Mouse (Mus musculus) hindbrain, embryonic 10.5 days (tissue): ENCODE measurements around the gene Klk8. TPM values are rescaled to one million over a fixed set of nuclear protein-coding genes. Genes with fewer than 3 reads are reported as not detected.
A peak's percentile ranks its signal among the peaks of the same experiment; 100 is the strongest.

Experiments used
- DNase-seq: peaks from one replicate; pipeline ENCODE4 v3.0.0-alpha.2; 2017; ENCODE audit warnings: low spot score
- H3K27ac ChIP-seq: fragments of 300-500 bp; sonication (generic); 2 replicates; pipeline ENCODE4 v1.5.1; 2016; ENCODE audit warnings: mild to moderate bottlenecking, moderate library complexity
- H3K27me3 ChIP-seq: fragments of 300-500 bp; sonication (generic); 2 replicates; pipeline ENCODE4 v1.6.1; 2016; ENCODE audit warnings: mild to moderate bottlenecking; ENCODE audit not compliant: poor library complexity, insufficient read depth, severe bottlenecking
- H3K36me3 ChIP-seq: fragments of 300-500 bp; sonication (generic); 2 replicates; pipeline ENCODE4 v1.6.1; 2016; ENCODE audit warnings: mild to moderate bottlenecking, moderate library complexity
- H3K4me1 ChIP-seq: fragments of 300-500 bp; sonication (generic); replicated peaks from 2 replicates; pipeline ENCODE4 v1.6.1; 2016; ENCODE audit warnings: mild to moderate bottlenecking
- H3K4me3 ChIP-seq: fragments of 300-500 bp; sonication (generic); 2 replicates; pipeline ENCODE4 v1.5.1; 2016; ENCODE audit warnings: mild to moderate bottlenecking, moderate library complexity
- H3K9me3 ChIP-seq: fragments of 300-500 bp; sonication (generic); 2 replicates; pipeline ENCODE4 v1.6.1; 2016; ENCODE audit warnings: mild to moderate bottlenecking, moderate library complexity
- WGBS: fragments of 180-500 bp; shearing (Covaris S2); methylation state at CpG from one replicate; pipeline ENCODE4 v1.1.7; 2016; 5-methylcytosine and 5-hydroxymethylcytosine counted together
- polyA plus RNA-seq: library from polyadenylated mRNA; unstranded; fragments of >200 nt; fragmentation: Nextera tagmentation; extraction: Ambion mirVana; gene quantifications from 2 replicates; pipeline ENCODE4 v1.2.1, GENCODE M21; 2016

The Klk8 gene
- polyA plus RNA-seq, 1 experiment from 2014 or later, result 12.1 TPM

- Histone ChIP-seq H3K27ac (no peak overlapping the region), H3K4me1 (peaks cover 21% of the 10 kb centered on the region), H3K36me3 (no peaks in the 10 kb centered on the region), H3K4me3 (no peak overlapping the region), H3K27me3 (peaks cover 7% of the 10 kb centered on the region; the same call in 1 of the 2 replicates), H3K9me3 (no peaks in the 10 kb centered on the region)
- DNase-seq, result peak; percentile 1
- 90% methylated on average over 12 of the region's 12 CpGs for WGBS
These were observed 20.0 kb upstream of the Klk8 start for GRCm38 (mm10) chr7:43777423-43777822.

GRCm38 (mm10) chr7:43778176-43778970, 19.0 kb upstream of the Klk8 start:
- H3K36me3 ChIP-seq, result no peaks in the 10 kb centered on the region
- 89% methylated on average over 10 of the region's 10 CpGs for WGBS
- no peaks in the 10 kb centered on the region for H3K9me3 ChIP-seq
- peaks cover 14% of the 10 kb centered on the region for H3K27me3 ChIP-seq
- H3K4me1 ChIP-seq, result peaks cover 26% of the 10 kb centered on the region
- H3K4me3 ChIP-seq, result no peak overlapping the region
- no peak overlapping the region for H3K27ac ChIP-seq
- no peak for DNase-seq

GRCm38 (mm10) chr7:43780241-43780640, 17.1 kb upstream of the Klk8 start:
- Histone ChIP-seq H3K4me1 (peaks cover 14% of the 10 kb centered on the region), H3K27ac (no peak overlapping the region), H3K4me3 (no peak overlapping the region), H3K9me3 (no peaks in the 10 kb centered on the region), H3K36me3 (no peaks in the 10 kb centered on the region), H3K27me3 (peaks cover 23% of the 10 kb centered on the region)
- DNase-seq, result no peak
- WGBS, result 74% methylated on average over 6 of the region's 6 CpGs

- peaks cover 9% of the 10 kb centered on the region for H3K4me1 ChIP-seq
- no peaks in the 10 kb centered on the region for H3K36me3 ChIP-seq
- H3K9me3 ChIP-seq, result no peaks in the 10 kb centered on the region
- no peak within 1 kb of the TSS for H3K4me3 ChIP-seq
- no peak within 1 kb of the TSS for H3K27ac ChIP-seq
- no peak for DNase-seq
- WGBS, result 40% methylated on average over 5 of the region's 5 CpGs
- H3K27me3 ChIP-seq, result peaks cover 23% of the 10 kb centered on the region
These were observed 16.6 kb upstream of the Klk8 start, which contains the start of gene Klk10 for GRCm38 (mm10) chr7:43780746-43781145. Klk10 (plus strand) TSS chr7:43781035.

GRCm38 (mm10) chr7:43781541-43781940, 15.8 kb upstream of the Klk8 start:
- DNase-seq, result no peak

GRCm38 (mm10) chr7:43782275-43783265, 14.8 kb upstream of the Klk8 start:
- Histone ChIP-seq H3K4me1 (peaks cover 7% of the 10 kb centered on the region), H3K36me3 (no peaks in the 10 kb centered on the region), H3K9me3 (no peaks in the 10 kb centered on the region), H3K27ac (peak overlapping the region; percentile 74), H3K27me3 (peaks cover 20% of the 10 kb centered on the region), H3K4me3 (peak overlapping the region; percentile 47)
- 8% methylated on average over 36 of the region's 36 CpGs for WGBS
- peak; percentile 88 for DNase-seq

More at GRCm38 (mm10) chr7:43781541-43781940, 15.8 kb upstream of the Klk8 start:
- WGBS, result 93% methylated on average over 11 of the region's 11 CpGs
- peaks cover 7% of the 10 kb centered on the region for H3K4me1 ChIP-seq
- H3K27ac ChIP-seq, result no peak overlapping the region
- no peak overlapping the region for H3K4me3 ChIP-seq
- H3K27me3 ChIP-seq, result peaks cover 23% of the 10 kb centered on the region
- H3K9me3 ChIP-seq, result no peaks in the 10 kb centered on the region
- H3K36me3 ChIP-seq, result no peaks in the 10 kb centered on the region

GRCm38 (mm10) chr7:43785286-43785685, 12.1 kb upstream of the Klk8 start:
- no peaks in the 10 kb centered on the region for H3K9me3 ChIP-seq
- H3K36me3 ChIP-seq, result no peaks in the 10 kb centered on the region
- DNase-seq, result no peak
- no peak overlapping the region for H3K4me3 ChIP-seq
- H3K4me1 ChIP-seq, result peaks cover 7% of the 10 kb centered on the region
- WGBS, result 83% methylated on average over 1 of the region's 1 CpGs
- peaks cover 20% of the 10 kb centered on the region for H3K27me3 ChIP-seq
- H3K27ac ChIP-seq, result no peak overlapping the region

GRCm38 (mm10) chr7:43788096-43788495, 9.3 kb upstream of the Klk8 start:
- Histone ChIP-seq H3K36me3 (no peaks in the 10 kb centered on the region), H3K4me3 (no peak overlapping the region), H3K4me1 (no peaks in the 10 kb centered on the region; the same call in 1 of the 2 replicates), H3K9me3 (no peaks in the 10 kb centered on the region), H3K27me3 (peaks cover 11% of the 10 kb centered on the region), H3K27ac (no peak overlapping the region)
- 78% methylated on average over 3 of the region's 3 CpGs for WGBS
- no peak for DNase-seq

- 84% methylated on average over 2 of the region's 2 CpGs for WGBS
- Histone ChIP-seq H3K9me3 (no peaks in the 10 kb centered on the region), H3K36me3 (no peaks in the 10 kb centered on the region), H3K27me3 (no peaks in the 10 kb centered on the region; the same call in 1 of the 2 replicates), H3K4me1 (no peaks in the 10 kb centered on the region; the same call in 1 of the 2 replicates), H3K4me3 (no peak overlapping the region), H3K27ac (no peak overlapping the region)
- no peak for DNase-seq
These were observed 8.1 kb upstream of the Klk8 start for GRCm38 (mm10) chr7:43789295-43789694.

GRCm38 (mm10) chr7:43791591-43791990, 5.8 kb upstream of the Klk8 start, which contains the start of gene Klk9:
Klk9 (plus strand) TSS chr7:43791891.
- peaks cover 12% of the 10 kb centered on the region for H3K4me1 ChIP-seq
- no peak within 1 kb of the TSS for H3K27ac ChIP-seq
- peaks cover 19% of the 10 kb centered on the region for H3K27me3 ChIP-seq
- H3K4me3 ChIP-seq, result no peak within 1 kb of the TSS
- H3K9me3 ChIP-seq, result no peaks in the 10 kb centered on the region
- no peak for DNase-seq
- no peaks in the 10 kb centered on the region for H3K36me3 ChIP-seq
- WGBS, result 82% methylated on average over 7 of the region's 7 CpGs

- 11% methylated on average over 8 of the region's 8 CpGs for WGBS
- no peak for DNase-seq
- peaks cover 40% of the 10 kb centered on the region for H3K27me3 ChIP-seq
- H3K27ac ChIP-seq, result no peak overlapping the region
- H3K4me1 ChIP-seq, result peaks cover 26% of the 10 kb centered on the region
- no peaks in the 10 kb centered on the region for H3K36me3 ChIP-seq
- H3K9me3 ChIP-seq, result no peaks in the 10 kb centered on the region
- H3K4me3 ChIP-seq, result peak overlapping the region; percentile 55
These were observed 1.0 kb upstream of the Klk8 start for GRCm38 (mm10) chr7:43796355-43796754.

- Histone ChIP-seq H3K36me3 (no peaks in the 10 kb centered on the region), H3K27ac (no peak overlapping the region), H3K9me3 (no peaks in the 10 kb centered on the region), H3K27me3 (peaks cover 40% of the 10 kb centered on the region), H3K4me3 (peak overlapping the region; percentile 55), H3K4me1 (peaks cover 26% of the 10 kb centered on the region)
- WGBS, result 40% methylated on average over 13 of the region's 13 CpGs
- DNase-seq, result no peak
These were observed 576 bp downstream of the Klk8 start for GRCm38 (mm10) chr7:43797844-43798462.
